Mouse (Mus musculus): Measurements from ENCODE around the gene Khdrbs1.
"Not testable (repeated sequence)": the region's sequence is repeated elsewhere in the genome, so short reads cannot be mapped to it uniquely, and the experiment has no call there.

Khdrbs1 gene

GRCm38 (mm10) chr4:129742232-129743009 is at the start of gene Khdrbs1:
Gene Khdrbs1, minus strand, starts transcription at chr4:129742303.
- peak; percentile 99 for DNase-seq

GRCm38 (mm10) chr4:129791399-129791798 is 49.3 kb upstream of the Khdrbs1 start:
- DNase-seq = peak; percentile 34

- DNase-seq = no peak
These were observed 48.4 kb upstream of the Khdrbs1 start for GRCm38 (mm10) chr4:129790475-129790874.

- no peak for DNase-seq
These were observed 47.5 kb upstream of the Khdrbs1 start for GRCm38 (mm10) chr4:129789635-129790034.

- DNase-seq = no peak
These were observed 46.6 kb upstream of the Khdrbs1 start for GRCm38 (mm10) chr4:129788693-129789092.

- peak; percentile 88 for DNase-seq
These were observed 43.1 kb upstream of the Khdrbs1 start for GRCm38 (mm10) chr4:129785178-129785577.

- no peak for DNase-seq
These were observed 41.4 kb upstream of the Khdrbs1 start for GRCm38 (mm10) chr4:129783506-129783905.

- DNase-seq = no peak
These were observed 40.8 kb upstream of the Khdrbs1 start for GRCm38 (mm10) chr4:129782857-129783331.

- DNase-seq = peak; percentile 52
These were observed 40.0 kb upstream of the Khdrbs1 start for GRCm38 (mm10) chr4:129781881-129782675.

- DNase-seq = peak; percentile 52
These were observed 29.8 kb upstream of the Khdrbs1 start for GRCm38 (mm10) chr4:129771672-129772521.

GRCm38 (mm10) chr4:129771314-129771671 is 29.2 kb upstream of the Khdrbs1 start:
- DNase-seq = no peak

- DNase-seq = no peak
These were observed 28.5 kb upstream of the Khdrbs1 start for GRCm38 (mm10) chr4:129770600-129770999.

- DNase-seq = not testable (repeated sequence)
These were observed 26.6 kb upstream of the Khdrbs1 start for GRCm38 (mm10) chr4:129768742-129769141.

GRCm38 (mm10) chr4:129767782-129768181 is 25.7 kb upstream of the Khdrbs1 start:
- no peak for DNase-seq

GRCm38 (mm10) chr4:129765351-129765750 is 23.2 kb upstream of the Khdrbs1 start:
- no peak for DNase-seq

- DNase-seq = not testable (repeated sequence)
These were observed 20.4 kb upstream of the Khdrbs1 start for GRCm38 (mm10) chr4:129762496-129762895.

GRCm38 (mm10) chr4:129761606-129762005 is 19.5 kb upstream of the Khdrbs1 start:
- DNase-seq = no peak

- no peak for DNase-seq
These were observed 13.4 kb upstream of the Khdrbs1 start for GRCm38 (mm10) chr4:129755455-129755854.

- no peak for DNase-seq
These were observed 12.6 kb upstream of the Khdrbs1 start for GRCm38 (mm10) chr4:129754742-129755141.

GRCm38 (mm10) chr4:129750430-129750829 is 8.3 kb upstream of the Khdrbs1 start:
- no peak for DNase-seq

- DNase-seq = no peak
These were observed 4.5 kb upstream of the Khdrbs1 start for GRCm38 (mm10) chr4:129746591-129746990.

GRCm38 (mm10) chr4:129746106-129746505 is 4.0 kb upstream of the Khdrbs1 start:
- DNase-seq = no peak

- peak; percentile 14 for DNase-seq
These were observed 1.4 kb upstream of the Khdrbs1 start for GRCm38 (mm10) chr4:129743494-129743893.
